Mouse (Mus musculus) liver, embryonic 12.5 days (tissue): Measurements from ENCODE around the gene Heatr3. TPM values are rescaled to one million over a fixed set of nuclear protein-coding genes. Genes with fewer than 3 reads are reported as not detected.
"Not testable (repeated sequence)": the region's sequence is repeated elsewhere in the genome, so short reads cannot be mapped to it uniquely, and the experiment has no call there.

ENCODE experiments used
- ATAC-seq: fragments of 200-750 bp; cut with Nextera tagmentation; 2 replicates; pipeline ENCODE4 v1.8.0; 2017; ENCODE audit warnings: moderate number of reproducible peaks, mild to moderate bottlenecking, moderate library complexity
- H3K27ac ChIP-seq: fragments of 300-500 bp; sonication (generic); 2 replicates; pipeline ENCODE4 v1.5.1; 2016; ENCODE audit warnings: mild to moderate bottlenecking
- H3K27me3 ChIP-seq: fragments of 300-500 bp; sonication (generic); replicated peaks from 2 replicates; pipeline ENCODE4 v1.6.1; 2016; ENCODE audit warnings: mild to moderate bottlenecking, moderate library complexity
- H3K36me3 ChIP-seq: fragments of 300-500 bp; sonication (generic); 2 replicates; pipeline ENCODE4 v1.6.1; 2016; ENCODE audit warnings: mild to moderate bottlenecking, moderate library complexity
- H3K4me1 ChIP-seq: fragments of 300-500 bp; sonication (generic); 2 replicates; pipeline ENCODE4 v1.6.1; 2016
- H3K4me2 ChIP-seq: fragments of 300-500 bp; sonication (generic); 2 replicates; pipeline ENCODE4 v1.6.1; 2016; ENCODE audit warnings: mild to moderate bottlenecking, moderate library complexity
- H3K4me3 ChIP-seq: fragments of 300-500 bp; sonication (generic); 2 replicates; pipeline ENCODE4 v1.5.1; 2016; ENCODE audit warnings: mild to moderate bottlenecking, moderate library complexity
- H3K9ac ChIP-seq: fragments of 300-500 bp; sonication (generic); 2 replicates; pipeline ENCODE4 v1.6.1; 2016; ENCODE audit warnings: mild to moderate bottlenecking, moderate library complexity
- H3K9me3 ChIP-seq: fragments of 300-500 bp; sonication (generic); replicated peaks from 2 replicates; pipeline ENCODE4 v1.6.1; 2016; ENCODE audit warnings: mild to moderate bottlenecking, moderate library complexity
- WGBS: fragments of 180-500 bp; shearing (Covaris S2); methylation state at CpG from one replicate; pipeline ENCODE4 v1.1.7; 2016; ENCODE audit not compliant: insufficient replicate concordance; 5-methylcytosine and 5-hydroxymethylcytosine counted together
- polyA plus RNA-seq: library from polyadenylated mRNA; unstranded; fragments of >200 nt; fragmentation: Nextera tagmentation; extraction: Ambion mirVana; gene quantifications from 2 replicates; pipeline ENCODE4 v1.2.1, GENCODE M21; 2016

The Heatr3 gene
- polyA plus RNA-seq, 1 experiment from 2014 or later, result 49.7 TPM

GRCm38 (mm10) chr8:88198551-88198944 lies 60.9 kb downstream of the Heatr3 start:
- WGBS, result under 1% methylated on average over 10 of the region's 10 CpGs
- Histone ChIP-seq H3K4me1 (peaks cover 45% of the 10 kb centered on the region), H3K9ac (peak overlapping the region; percentile 95), H3K27ac (peak overlapping the region; percentile 93), H3K4me2 (peak overlapping the region; percentile 100), H3K27me3 (no peaks in the 10 kb centered on the region), H3K9me3 (no peaks in the 10 kb centered on the region), H3K4me3 (peak overlapping the region; percentile 95), H3K36me3 (peaks cover 11% of the 10 kb centered on the region)
- no peak for ATAC-seq

DNA sequence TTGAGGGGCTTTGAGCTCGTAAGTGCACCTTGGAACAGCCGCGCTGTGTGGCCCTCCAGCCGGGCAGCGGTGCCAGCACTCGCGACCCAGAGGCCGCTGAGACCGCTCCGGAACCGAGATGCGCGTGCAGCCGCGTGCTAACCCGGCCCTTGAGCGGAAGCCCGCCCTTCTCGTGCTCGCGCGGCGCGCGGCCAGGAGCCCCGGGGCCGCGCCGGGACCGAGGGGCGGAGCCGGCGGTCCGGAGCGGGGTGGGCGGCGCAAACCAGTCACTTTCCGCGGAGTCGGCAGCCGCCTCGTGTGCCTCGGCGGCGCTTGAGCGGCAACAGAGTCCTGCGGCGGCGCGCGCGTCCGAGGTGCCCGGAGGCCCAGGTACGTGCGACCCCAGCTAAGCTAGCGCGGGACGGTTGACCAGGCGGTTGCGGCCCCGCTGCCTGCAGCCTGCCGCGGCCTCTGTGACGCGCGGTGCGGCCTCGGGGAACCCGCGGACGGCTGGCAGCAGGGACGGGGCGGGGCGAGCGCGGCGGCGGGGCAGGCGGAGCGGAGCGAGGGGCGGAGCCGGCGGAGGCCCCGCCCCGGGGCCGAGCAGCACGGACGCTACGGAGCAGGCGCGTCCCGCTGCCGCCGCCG lies 61.4 kb downstream of the Heatr3 start, which contains the start of gene Tent4b:
Tent4b (plus strand) TSS at position 269 of the 627 bp plus-strand sequence.
- 2% methylated on average over 58 of the region's 97 CpGs for WGBS
- Histone ChIP-seq H3K4me1 (peaks cover 50% of the 10 kb centered on the region), H3K9me3 (no peaks in the 10 kb centered on the region), H3K9ac (peak within 1 kb of the TSS; percentile 95), H3K27ac (peak within 1 kb of the TSS; percentile 93), H3K4me3 (peak within 1 kb of the TSS; percentile 95), H3K27me3 (no peaks in the 10 kb centered on the region), H3K36me3 (peaks cover 14% of the 10 kb centered on the region), H3K4me2 (peak within 1 kb of the TSS; percentile 100)
- ATAC-seq, result peak; percentile 93

DNA sequence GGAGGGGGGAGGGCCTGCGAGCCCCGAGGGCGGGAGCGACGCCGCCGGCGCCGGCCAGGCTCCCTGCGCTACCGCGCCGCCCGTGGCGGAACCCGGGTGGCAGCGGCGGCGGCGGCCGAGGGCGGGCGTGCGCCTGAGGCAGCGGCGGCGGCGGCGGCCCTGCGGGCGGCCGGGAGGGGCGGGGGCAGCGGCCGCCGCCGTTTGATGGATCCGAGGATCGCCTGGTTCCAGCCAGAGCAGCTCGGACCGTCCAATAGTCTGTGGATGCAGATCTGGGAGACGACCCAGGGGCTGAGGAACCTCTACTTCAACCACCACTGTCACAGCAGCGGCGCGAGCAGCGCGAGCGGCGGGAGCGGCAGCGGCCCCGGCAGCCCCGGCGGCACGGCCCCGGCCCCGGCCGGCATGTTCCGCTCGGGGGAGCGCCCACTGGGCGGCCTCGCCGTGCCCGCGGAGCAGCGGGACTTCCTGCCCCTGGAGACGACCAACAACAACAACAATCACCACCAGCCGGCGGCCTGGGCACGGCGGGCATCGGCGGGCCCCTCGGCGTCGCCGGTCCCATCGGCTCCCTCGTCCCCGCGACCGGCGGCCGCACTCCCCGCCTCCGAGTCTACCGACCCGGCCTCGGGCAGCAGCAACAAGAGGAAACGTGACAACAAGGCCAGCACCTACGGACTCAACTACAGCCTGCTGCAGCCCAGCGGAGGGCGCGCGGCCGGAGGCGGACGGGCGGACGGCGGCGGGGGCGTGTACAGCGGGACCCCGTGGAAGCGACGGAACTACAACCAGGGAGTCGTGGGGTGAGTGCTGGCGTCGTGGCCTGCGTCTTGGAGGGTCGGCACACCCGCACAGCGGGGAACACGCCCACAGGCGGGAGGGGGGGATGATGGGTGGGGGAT lies 62.3 kb downstream of the Heatr3 start:
- peaks cover 23% of the 10 kb centered on the region for H3K36me3 ChIP-seq
- H3K9me3 ChIP-seq, result no peaks in the 10 kb centered on the region
- H3K4me1 ChIP-seq, result peaks cover 55% of the 10 kb centered on the region
- peak; percentile 64 for ATAC-seq
- under 1% methylated on average over 78 of the region's 117 CpGs for WGBS
- H3K27me3 ChIP-seq, result no peaks in the 10 kb centered on the region
- peak overlapping the region; percentile 100 for H3K4me2 ChIP-seq
- H3K9ac ChIP-seq, result peak overlapping the region; percentile 95
- H3K27ac ChIP-seq, result peak overlapping the region; percentile 93
- H3K4me3 ChIP-seq, result peak overlapping the region; percentile 95

- Histone ChIP-seq H3K4me1 (peaks cover 55% of the 10 kb centered on the region), H3K4me3 (peak overlapping the region; percentile 95), H3K9ac (peak overlapping the region; percentile 95), H3K27ac (peak overlapping the region; percentile 93; the same call in 1 of the 2 replicates), H3K9me3 (no peaks in the 10 kb centered on the region), H3K27me3 (no peaks in the 10 kb centered on the region), H3K36me3 (peaks cover 32% of the 10 kb centered on the region), H3K4me2 (peak overlapping the region; percentile 100)
- 25% methylated on average over 10 of the region's 10 CpGs for WGBS
- ATAC-seq, result no peak
These were observed 63.3 kb downstream of the Heatr3 start for GRCm38 (mm10) chr8:88200724-88201495.

GRCm38 (mm10) chr8:88201641-88202040 lies 64.0 kb downstream of the Heatr3 start:
- Histone ChIP-seq H3K4me3 (0 out of 2 replicates have a peak overlapping the region, but pooled peaks have one; percentile 95), H3K4me2 (peak overlapping the region; percentile 100), H3K36me3 (peaks cover 35% of the 10 kb centered on the region), H3K9ac (peak overlapping the region; percentile 95; the same call in 1 of the 2 replicates), H3K4me1 (peaks cover 55% of the 10 kb centered on the region), H3K27ac (0 out of 2 replicates have a peak overlapping the region, but pooled peaks have one; percentile 5), H3K9me3 (no peaks in the 10 kb centered on the region), H3K27me3 (no peaks in the 10 kb centered on the region)
- ATAC-seq, result no peak
- WGBS, result 58% methylated on average over 3 of the region's 3 CpGs

DNA sequence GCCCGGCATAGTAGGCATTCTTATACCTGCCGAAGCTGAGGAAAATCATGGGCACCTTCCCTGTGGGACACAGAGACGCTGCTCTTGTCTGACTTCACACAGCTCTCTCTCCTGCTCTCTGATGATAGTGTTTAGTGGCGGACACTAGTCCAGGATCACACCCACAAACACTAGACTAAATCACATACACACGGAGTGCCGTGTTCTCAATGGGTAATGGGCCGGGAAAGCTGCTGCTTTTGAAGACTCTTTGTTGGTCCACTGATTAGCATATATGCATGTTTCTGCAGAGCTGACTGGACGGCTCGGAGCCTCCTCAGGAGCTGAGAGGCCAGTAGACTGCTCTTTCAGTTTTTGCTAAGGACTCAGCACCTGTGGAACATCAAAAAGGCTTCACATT lies 68.4 kb downstream of the Heatr3 start:
- 85% methylated on average over 9 of the region's 9 CpGs for WGBS
- no peak overlapping the region for H3K4me2 ChIP-seq
- H3K27ac ChIP-seq, result no peak overlapping the region
- ATAC-seq, result no peak
- H3K4me3 ChIP-seq, result no peak overlapping the region
- H3K27me3 ChIP-seq, result no peaks in the 10 kb centered on the region
- H3K36me3 ChIP-seq, result peaks cover 46% of the 10 kb centered on the region
- H3K4me1 ChIP-seq, result peaks cover 47% of the 10 kb centered on the region
- H3K9me3 ChIP-seq, result no peaks in the 10 kb centered on the region
- H3K9ac ChIP-seq, result no peak overlapping the region

DNA sequence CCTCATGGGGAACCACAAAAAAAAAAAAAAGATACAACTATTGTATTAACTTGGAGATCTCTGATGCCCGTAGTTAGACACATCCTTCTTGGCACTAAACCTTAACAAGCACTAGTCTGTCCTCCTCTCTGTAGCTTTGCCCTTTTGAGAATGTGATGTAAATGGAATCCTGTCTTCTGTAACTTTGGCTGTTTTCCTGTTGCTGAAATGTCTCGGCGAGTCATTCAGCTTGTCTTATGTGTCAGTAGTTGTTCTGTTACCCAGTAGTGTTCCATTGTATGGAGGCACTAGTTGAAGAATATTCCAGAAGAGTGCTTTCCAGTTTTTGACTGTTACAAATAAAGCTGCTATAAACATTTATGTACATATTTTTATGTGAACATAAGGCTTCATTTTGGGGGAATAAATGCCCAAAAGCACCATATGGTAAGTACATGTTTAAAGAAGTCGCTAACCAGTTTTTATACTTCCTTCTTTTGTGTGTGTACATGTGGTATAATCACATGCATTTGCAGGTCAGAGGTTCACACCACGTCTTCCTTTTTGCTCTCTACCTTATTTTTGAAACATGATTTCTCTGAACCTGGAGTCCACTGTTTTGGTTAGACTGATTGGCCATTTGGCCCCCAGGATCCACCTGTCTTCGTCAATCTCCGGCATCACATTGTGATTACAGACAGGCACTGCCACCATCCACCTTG lies 69.6 kb downstream of the Heatr3 start:
- H3K9me3 ChIP-seq, result no peaks in the 10 kb centered on the region
- no peaks in the 10 kb centered on the region for H3K27me3 ChIP-seq
- H3K4me2 ChIP-seq, result no peak overlapping the region
- ATAC-seq, result no peak
- WGBS, result 80% methylated on average over 7 of the region's 7 CpGs
- peaks cover 44% of the 10 kb centered on the region for H3K36me3 ChIP-seq
- no peak overlapping the region for H3K9ac ChIP-seq
- no peak overlapping the region for H3K4me3 ChIP-seq
- no peak overlapping the region for H3K27ac ChIP-seq
- H3K4me1 ChIP-seq, result peaks cover 35% of the 10 kb centered on the region

GRCm38 (mm10) chr8:88209930-88210827 lies 72.5 kb downstream of the Heatr3 start:
- 62% methylated on average over 5 of the region's 6 CpGs for WGBS

DNA sequence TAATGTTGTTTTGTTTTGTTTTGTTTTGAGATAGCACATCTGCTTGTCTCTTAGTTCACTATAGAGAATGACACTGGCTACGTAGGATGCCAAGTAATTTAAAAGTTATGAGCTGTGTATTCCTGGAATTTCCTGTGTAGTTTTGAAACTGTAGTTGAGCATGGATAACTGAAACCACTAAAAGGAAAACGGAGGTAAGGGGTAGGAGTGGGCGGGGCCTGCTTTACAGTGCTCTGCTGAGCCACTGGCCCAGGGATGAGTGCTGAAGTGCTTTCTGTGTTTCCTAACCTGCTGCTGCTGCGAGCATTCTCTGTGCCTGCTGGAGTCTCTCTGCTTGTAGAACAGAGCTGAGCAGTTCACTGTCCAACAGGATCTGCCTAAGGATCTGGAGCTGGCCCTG lies 83.7 kb downstream of the Heatr3 start:
- no peak for ATAC-seq
- H3K4me2 ChIP-seq, result no peak overlapping the region
- no peaks in the 10 kb centered on the region for H3K9me3 ChIP-seq
- no peaks in the 10 kb centered on the region for H3K27me3 ChIP-seq
- H3K9ac ChIP-seq, result no peak overlapping the region
- H3K36me3 ChIP-seq, result peaks cover 14% of the 10 kb centered on the region; the same call in 1 of the 2 replicates
- no peak overlapping the region for H3K4me3 ChIP-seq
- 66% methylated on average over 4 of the region's 4 CpGs for WGBS
- peak overlapping the region; percentile 62; the same call in 1 of the 2 replicates for H3K27ac ChIP-seq
- peaks cover 27% of the 10 kb centered on the region for H3K4me1 ChIP-seq

More at GRCm38 (mm10) chr8:88209930-88210827, 72.5 kb downstream of the Heatr3 start:
- not testable (repeated sequence) for H3K9ac ChIP-seq, H3K27me3 ChIP-seq, ATAC-seq, H3K9me3 ChIP-seq, H3K4me2 ChIP-seq, H3K4me3 ChIP-seq
- Histone ChIP-seq H3K4me1 (peaks cover 20% of the 10 kb centered on the region), H3K27ac (0 out of 2 replicates have a peak overlapping the region, but pooled peaks have one; percentile 45), H3K36me3 (peaks cover 24% of the 10 kb centered on the region)
